10 mouse cellular contexts compared by ENCODE assay signal in the genomic region with DNA sequence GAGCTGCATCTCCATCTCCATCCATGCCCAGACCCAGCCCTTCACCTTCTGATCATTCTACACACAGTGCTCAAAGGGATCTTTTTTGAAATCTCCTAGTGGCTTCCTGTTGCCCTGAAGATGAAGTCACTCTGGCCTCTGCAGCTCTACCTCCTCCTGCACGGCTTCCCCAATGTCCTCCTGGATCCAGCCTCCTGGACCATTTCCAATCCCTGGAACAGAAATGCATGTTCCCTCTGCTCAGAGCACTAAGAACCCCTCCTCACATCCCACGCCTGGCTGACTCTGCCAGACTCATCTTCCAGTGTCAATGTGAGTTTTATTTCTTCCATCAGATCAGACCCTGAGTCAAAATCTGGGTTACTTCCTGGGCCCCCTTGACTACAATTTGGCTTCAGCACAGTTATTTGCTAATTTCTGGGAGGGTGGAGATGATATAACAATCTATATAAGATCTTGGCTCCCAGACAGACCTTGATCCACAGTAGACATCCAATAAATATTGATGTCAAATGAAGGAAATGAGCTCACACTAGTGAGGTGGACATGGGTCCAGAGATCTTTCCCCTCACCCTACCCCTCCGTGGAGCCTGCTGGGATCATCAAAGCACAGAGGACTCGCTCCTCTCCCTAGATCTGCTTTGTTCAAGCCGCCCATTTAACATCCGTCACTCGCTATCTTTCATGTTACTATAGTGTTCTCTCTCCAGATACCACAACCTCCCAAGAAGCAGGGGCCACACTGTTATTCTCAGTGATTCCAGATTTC. TPM values are rescaled to one million over a fixed set of nuclear protein-coding genes. Genes with fewer than 3 reads are reported as not detected.
DNase-seq lines count a peak whose midpoint lies in the region; ATAC-seq and TF ChIP-seq lines count a peak whose summit lies in the region.
"Had no signal": no experiment of that assay in that cellular context is flagged by ENCODE, and none has a peak within 500 bp of the region (broad histone marks: within the 10 kb centered on the region; RNA-seq: fewer than 3 reads in every experiment).

No protein-coding gene starts in this region.

- H3K4me2 ChIP-seq in midbrain, embryonic 16.5 days (ENCODE audit: low read length), result no peak overlapping the region
- H3K4me2 ChIP-seq in midbrain, embryonic 15.5 days, result no peak overlapping the region
- H3K4me2 ChIP-seq in hindbrain, embryonic 16.5 days (ENCODE audit: low read length), result no peak overlapping the region

- peaks cover 4% of the 10 kb centered on the region; the same call in 1 of the 2 replicates for H3K9me3 ChIP-seq in midbrain, embryonic 16.5 days (replicated peaks; ENCODE audit: control insufficient read depth, low read length, poor library complexity, severe bottlenecking)
- no peaks in the 10 kb centered on the region for H3K9me3 ChIP-seq in midbrain, embryonic 15.5 days
- no peaks in the 10 kb centered on the region for H3K9me3 ChIP-seq in hindbrain, embryonic 16.5 days (ENCODE audit: control insufficient read depth, low read length)

- H3K36me3 ChIP-seq in midbrain, embryonic 16.5 days (ENCODE audit: control insufficient read depth, insufficient read depth, low read length), result peaks cover 17% of the 10 kb centered on the region
- H3K36me3 ChIP-seq in midbrain, embryonic 15.5 days (replicated peaks), result peaks cover 11% of the 10 kb centered on the region
- peaks cover 6% of the 10 kb centered on the region; the same call in 1 of the 2 replicates for H3K36me3 ChIP-seq in hindbrain, embryonic 16.5 days (ENCODE audit: control insufficient read depth, insufficient read depth, low read length)

- WGBS in midbrain, embryonic 16.5 days, result 73% methylated on average over 7 of the region's 7 CpGs
- 67% methylated on average over 7 of the region's 7 CpGs for WGBS in midbrain, embryonic 15.5 days
- 52% methylated on average over 7 of the region's 7 CpGs for WGBS in hindbrain, embryonic 16.5 days
- 66% methylated on average over 7 of the region's 7 CpGs for WGBS in olfactory bulb, adult 2 months

- no peak overlapping the region for H3K4me3 ChIP-seq in midbrain, embryonic 16.5 days (ENCODE audit: low read depth, low read length)
- no peak overlapping the region for H3K4me3 ChIP-seq in midbrain, embryonic 15.5 days
- H3K4me3 ChIP-seq in hindbrain, embryonic 16.5 days (ENCODE audit: low read length), result no peak overlapping the region
- H3K4me3 ChIP-seq in olfactory bulb, adult 2 months (ENCODE audit: insufficient read depth, low read depth, low read length), result no peak overlapping the region

- H3K27me3 ChIP-seq in midbrain, embryonic 16.5 days (ENCODE audit: control insufficient read depth, insufficient read depth, low read depth, low read length), result no peaks in the 10 kb centered on the region
- no peaks in the 10 kb centered on the region for H3K27me3 ChIP-seq in midbrain, embryonic 15.5 days (replicated peaks)
- H3K27me3 ChIP-seq in hindbrain, embryonic 16.5 days (replicated peaks; ENCODE audit: control insufficient read depth, insufficient read depth, low read length), result no peaks in the 10 kb centered on the region

- TF ChIP-seq CTCF in olfactory bulb, adult 2 months (IDR thresholded peaks at IDR 0.05; ENCODE audit: insufficient read depth, low read depth, low read length), result no peak

- no peak overlapping the region for H3K9ac ChIP-seq in midbrain, embryonic 16.5 days (ENCODE audit: low read depth, low read length)
- H3K9ac ChIP-seq in midbrain, embryonic 15.5 days, result no peak overlapping the region
- no peak overlapping the region for H3K9ac ChIP-seq in hindbrain, embryonic 16.5 days (ENCODE audit: low read depth, low read length)

- no peak for TF ChIP-seq POLR2A in olfactory bulb, adult 2 months (IDR thresholded peaks at IDR 0.05; ENCODE audit: insufficient read depth, low read depth, low read length)

- DNase-seq in frontal cortex, postnatal 36 days (ENCODE audit: low spot score in 2 of 2), result peak; percentile 51 to 61
- no peak for DNase-seq in frontal cortex, postnatal 10 days (ENCODE audit: low spot score in 2 of 2)
- no peak for DNase-seq in embryo, embryonic 11 days
- DNase-seq: heart, postnatal 36 days had no signal

- no peak for ATAC-seq in midbrain, embryonic 16.5 days
- ATAC-seq in midbrain, embryonic 15.5 days (replicated peaks), result no peak
- ATAC-seq in hindbrain, embryonic 16.5 days, result peak; percentile 55
- no peak for ATAC-seq in granulocyte monocyte progenitor cell, adult 5-6 weeks (replicated peaks; ENCODE audit: poor library complexity, severe bottlenecking)

- H3K27ac ChIP-seq in midbrain, embryonic 16.5 days (ENCODE audit: low read length), result peak overlapping the region; percentile 39
- H3K27ac ChIP-seq in midbrain, embryonic 15.5 days, result no peak overlapping the region
- H3K27ac ChIP-seq in hindbrain, embryonic 16.5 days (ENCODE audit: low read depth, low read length), result peak overlapping the region; percentile 32; the same call in 1 of the 2 replicates
- peak overlapping the region; percentile 50 for H3K27ac ChIP-seq in olfactory bulb, adult 2 months (ENCODE audit: insufficient read depth, low read depth, low read length)

- peaks cover 8% of the 10 kb centered on the region for H3K4me1 ChIP-seq in midbrain, embryonic 16.5 days (ENCODE audit: control insufficient read depth, insufficient read depth, low read length)
- H3K4me1 ChIP-seq in midbrain, embryonic 15.5 days, result 0 out of 2 replicates have a peak, but pooled peaks cover 7% of the 10 kb centered on the region
- peaks cover 19% of the 10 kb centered on the region for H3K4me1 ChIP-seq in hindbrain, embryonic 16.5 days (ENCODE audit: control insufficient read depth, insufficient read depth, low read depth, low read length)
- H3K4me1 ChIP-seq in olfactory bulb, adult 2 months (ENCODE audit: control insufficient read depth, insufficient read depth, low read length), result peaks cover 15% of the 10 kb centered on the region

RNA-seq across cellular contexts. Expression of a gene that starts 10.8 kb away (rescaled TPM):
- polyA plus RNA-seq in midbrain, embryonic 16.5 days (2015; fragmentation: Nextera tagmentation; extraction: Ambion mirVana), result 348 and 370 TPM in 2 replicates
- 280 and 308 TPM in 2 replicates for polyA plus RNA-seq in midbrain, embryonic 15.5 days (2015; fragmentation: Nextera tagmentation; extraction: Ambion mirVana)
- polyA plus RNA-seq in hindbrain, embryonic 16.5 days (2015; fragmentation: Nextera tagmentation; extraction: Ambion mirVana), result 291 and 339 TPM in 2 replicates
- 107 and 444 TPM in 2 replicates for polyA plus RNA-seq in olfactory bulb, adult 2 months (2012; ENCODE audit: insufficient read depth, insufficient read length, low replicate concordance, missing spikeins)
- total RNA-seq in granulocyte monocyte progenitor cell, adult 5-6 weeks (2014; fragmentation: Nextera tagmentation), result 0.09 TPM in 1 of 2 replicates, not detected in the other
- not detected in 2 replicates for total RNA-seq in granulocyte monocyte progenitor cell, adult 5-6 weeks (2017)
- polyA plus RNA-seq: liver, adult 2 months had no signal

RNA-seq across cellular contexts. Expression of a gene that starts 25.2 kb away (rescaled TPM):
- polyA plus RNA-seq in midbrain, embryonic 16.5 days (2015; fragmentation: Nextera tagmentation; extraction: Ambion mirVana), result 31.7 and 33.9 TPM in 2 replicates
- polyA plus RNA-seq in midbrain, embryonic 15.5 days (2015; fragmentation: Nextera tagmentation; extraction: Ambion mirVana), result 27.8 and 31.9 TPM in 2 replicates
- 34.9 and 36.3 TPM in 2 replicates for polyA plus RNA-seq in hindbrain, embryonic 16.5 days (2015; fragmentation: Nextera tagmentation; extraction: Ambion mirVana)
- polyA plus RNA-seq in olfactory bulb, adult 2 months (2012; ENCODE audit: insufficient read depth, insufficient read length, low replicate concordance, missing spikeins), result not detected in 2 replicates
- 0.75 and 3.5 TPM in 2 replicates for total RNA-seq in granulocyte monocyte progenitor cell, adult 5-6 weeks (2014; fragmentation: Nextera tagmentation)
- 0.52 and 3.6 TPM in 2 replicates for total RNA-seq in granulocyte monocyte progenitor cell, adult 5-6 weeks (2017)

RNA-seq across cellular contexts. Expression of a gene that starts 40.9 kb away (rescaled TPM):
- polyA plus RNA-seq in midbrain, embryonic 16.5 days (2015; fragmentation: Nextera tagmentation; extraction: Ambion mirVana), result 78.0 and 82.7 TPM in 2 replicates
- polyA plus RNA-seq in midbrain, embryonic 15.5 days (2015; fragmentation: Nextera tagmentation; extraction: Ambion mirVana), result 76.5 and 86.1 TPM in 2 replicates
- 75.6 and 79.5 TPM in 2 replicates for polyA plus RNA-seq in hindbrain, embryonic 16.5 days (2015; fragmentation: Nextera tagmentation; extraction: Ambion mirVana)
- not detected in 2 replicates for polyA plus RNA-seq in olfactory bulb, adult 2 months (2012; ENCODE audit: insufficient read depth, insufficient read length, low replicate concordance, missing spikeins)
- 52.9 and 58.1 TPM in 2 replicates for total RNA-seq in granulocyte monocyte progenitor cell, adult 5-6 weeks (2014; fragmentation: Nextera tagmentation)
- total RNA-seq in granulocyte monocyte progenitor cell, adult 5-6 weeks (2017), result 59.5 and 64.2 TPM in 2 replicates

Comparison
In these comparisons a context has a peak if more than half of its experiments do, and no peak if none do; other contexts are left out.
1. DNase-seq: peak in frontal cortex, postnatal 36 days (2 of 2); none in frontal cortex, postnatal 10 days (0 of 2) and embryo, embryonic 11 days (single experiment).